Mouse (Mus musculus): ENCODE data around the gene Slc9c1.
"Not testable (repeated sequence)": the region's sequence is repeated elsewhere in the genome, so short reads cannot be mapped to it uniquely, and the experiment has no call there.

The Slc9c1 gene

DNA sequence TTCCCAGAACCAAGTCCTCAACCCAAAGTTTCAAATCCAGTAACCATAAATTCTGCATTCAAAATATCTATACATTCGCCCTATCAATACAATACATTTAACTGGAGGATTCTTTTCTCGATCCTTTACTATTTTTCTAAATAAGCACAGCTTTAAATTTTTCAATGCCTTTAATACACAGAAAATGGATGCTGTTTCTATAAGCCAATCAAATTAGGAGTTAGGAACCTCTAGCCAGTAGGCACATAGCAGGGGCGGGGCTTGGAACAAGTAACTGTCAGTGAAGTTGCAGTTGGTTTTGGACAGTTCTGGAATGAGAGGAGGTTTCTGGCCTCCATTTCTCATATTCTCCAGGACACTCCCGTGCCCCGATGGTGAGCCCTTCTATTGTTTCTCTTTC lies at the start of gene Slc9c1:
Gene Slc9c1 (plus strand): TSS at position 301 of the 400 bp plus-strand sequence.
- DNase-seq (ENCODE audit: low spot score in 2 of 2): no peak

DNA sequence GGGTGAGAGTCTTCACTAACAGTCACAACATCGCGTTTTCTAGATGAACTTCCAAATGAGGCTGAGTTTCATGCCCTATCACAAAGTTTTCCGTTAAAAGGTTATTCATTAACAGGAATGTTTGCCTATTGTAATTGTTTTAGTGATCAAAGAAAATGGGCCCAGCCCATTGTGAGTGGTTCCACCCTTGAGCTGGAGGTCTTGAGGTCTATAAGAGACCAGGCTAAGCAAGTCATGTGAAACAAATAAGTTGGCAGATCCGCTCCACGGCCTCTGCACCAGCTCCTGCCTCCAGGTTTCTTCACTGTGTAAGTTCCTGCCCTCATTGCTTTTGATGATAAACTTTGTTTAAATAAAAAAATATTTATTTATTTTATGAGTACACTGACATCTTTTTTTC lies 42.2 kb upstream of the Slc9c1 start, which contains the start of gene Gm609:
Gene Gm609 (minus strand): TSS at position 43 of the 400 bp plus-strand sequence.
- DNase-seq (ENCODE audit: low spot score in 2 of 2): no peak

GRCm38 (mm10) chr16:45495326-45495725 lies 39.8 kb upstream of the Slc9c1 start:
- DNase-seq (ENCODE audit: low spot score in 2 of 2): no peak

- DNase-seq (ENCODE audit: low spot score in 2 of 2): no peak
These were observed 9.6 kb upstream of the Slc9c1 start for GRCm38 (mm10) chr16:45525551-45525950.

- DNase-seq (ENCODE audit: low spot score in 2 of 2): no peak
These were observed 3.2 kb upstream of the Slc9c1 start, which contains the start of gene Gm17783 for GRCm38 (mm10) chr16:45531950-45532349. Gm17783 (minus strand) TSS chr16:45532050.

- not testable (repeated sequence) for DNase-seq (ENCODE audit: low spot score in 2 of 2)
These were observed 3.2 kb downstream of the Slc9c1 start for GRCm38 (mm10) chr16:45538342-45538741.

DNA sequence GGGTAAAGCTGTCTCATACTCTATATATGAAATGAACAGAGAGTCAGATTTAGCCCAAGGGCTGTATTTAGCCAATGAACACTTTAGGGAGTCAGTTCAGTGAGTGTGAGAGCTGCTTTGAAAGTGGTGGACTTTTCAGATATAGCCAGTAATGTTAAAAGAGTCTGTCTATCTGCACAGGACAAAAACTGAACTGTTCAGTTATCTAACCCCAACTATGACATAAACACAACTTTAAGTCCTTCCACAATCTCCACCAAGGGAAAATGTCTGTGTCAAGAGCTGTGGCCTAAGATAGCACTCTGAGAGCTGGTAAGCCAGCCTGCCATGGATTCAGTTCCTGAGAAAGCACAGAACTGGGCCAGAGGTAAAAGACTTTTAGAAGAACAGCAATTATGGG lies 7.0 kb downstream of the Slc9c1 start:
- no peak for DNase-seq (ENCODE audit: low spot score in 2 of 2)

DNA sequence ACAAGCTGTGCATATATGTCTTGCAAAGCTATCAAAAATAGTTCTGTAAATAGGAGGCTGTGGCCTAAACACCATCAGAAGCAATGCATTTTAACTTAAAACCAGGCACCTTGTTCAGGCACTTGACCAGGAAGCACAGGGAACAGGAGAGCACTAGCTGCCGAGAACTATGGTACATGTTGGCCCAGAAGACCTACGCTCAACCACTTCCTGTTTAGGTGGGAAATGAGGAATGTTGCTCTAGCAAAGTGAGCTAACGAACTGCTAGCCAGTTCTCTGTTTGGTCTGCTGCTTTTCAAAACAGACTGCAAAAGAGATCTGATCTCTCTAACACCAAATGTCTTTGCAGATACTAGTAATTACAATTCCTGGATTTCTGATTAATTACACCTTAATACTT lies 9.2 kb downstream of the Slc9c1 start:
- no peak for DNase-seq (ENCODE audit: low spot score in 2 of 2)

DNA sequence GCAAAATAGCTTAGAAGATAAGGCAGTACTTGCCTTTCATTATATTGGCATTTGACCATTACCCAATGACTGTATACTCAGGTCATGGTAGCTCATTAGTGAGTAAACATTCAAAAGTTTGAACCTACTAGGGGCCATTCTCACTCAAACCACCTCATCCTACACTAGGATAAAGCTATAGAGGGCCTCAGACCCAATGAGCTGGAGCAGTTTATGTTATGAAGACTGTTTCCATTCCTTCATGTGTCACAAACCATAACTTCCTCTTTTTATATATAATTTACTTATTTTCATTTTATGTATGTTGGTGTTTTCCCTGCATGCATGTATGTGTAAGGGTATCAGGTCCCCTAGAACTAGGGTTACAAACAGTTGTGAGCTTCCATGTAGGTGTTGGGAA lies 12.9 kb downstream of the Slc9c1 start:
- no peak for DNase-seq (ENCODE audit: low spot score in 2 of 2)

DNA sequence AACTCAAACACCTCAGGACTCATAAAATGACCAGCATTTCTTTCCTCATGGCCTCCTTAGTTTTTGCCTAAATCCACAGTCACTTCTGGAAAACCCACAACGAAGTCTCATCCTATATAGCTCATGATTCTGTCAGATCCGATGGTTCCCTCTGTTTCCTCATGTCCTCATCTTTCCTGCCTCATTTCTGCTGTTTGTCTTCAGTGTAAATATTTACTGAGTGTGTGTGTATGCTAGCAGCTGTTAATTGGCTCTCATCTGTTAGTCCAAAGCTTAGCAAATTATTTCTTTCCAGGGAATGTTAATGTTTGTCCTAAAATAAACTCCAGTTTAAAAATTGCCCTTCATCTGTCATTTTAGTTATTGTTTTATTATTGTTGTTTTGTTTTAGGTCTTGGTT lies 16.5 kb downstream of the Slc9c1 start:
- DNase-seq (ENCODE audit: low spot score in 2 of 2): no peak

DNA sequence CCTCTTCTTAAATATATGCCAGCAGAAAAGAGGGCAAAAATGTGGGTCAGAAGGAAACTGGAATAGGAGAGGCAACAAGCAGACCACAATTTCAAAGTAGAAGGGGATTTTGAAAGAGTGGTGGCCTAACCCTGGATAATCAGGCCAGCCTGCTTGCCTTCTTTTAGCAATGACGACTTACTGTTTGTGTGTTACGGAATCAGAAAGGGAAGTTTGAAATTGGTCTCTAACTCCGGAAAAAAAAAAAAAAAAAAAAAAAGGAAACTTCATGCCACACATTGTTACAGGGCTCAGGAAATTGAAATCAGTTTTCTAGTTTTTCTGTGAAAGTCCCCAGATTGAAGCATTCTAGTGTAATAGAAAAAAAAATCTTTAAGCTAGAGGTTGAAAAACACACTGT lies 26.6 kb downstream of the Slc9c1 start:
- DNase-seq (ENCODE audit: low spot score in 2 of 2): no peak

GRCm38 (mm10) chr16:45572307-45572706 lies 37.2 kb downstream of the Slc9c1 start:
- DNase-seq (ENCODE audit: low spot score in 2 of 2): no peak

DNA sequence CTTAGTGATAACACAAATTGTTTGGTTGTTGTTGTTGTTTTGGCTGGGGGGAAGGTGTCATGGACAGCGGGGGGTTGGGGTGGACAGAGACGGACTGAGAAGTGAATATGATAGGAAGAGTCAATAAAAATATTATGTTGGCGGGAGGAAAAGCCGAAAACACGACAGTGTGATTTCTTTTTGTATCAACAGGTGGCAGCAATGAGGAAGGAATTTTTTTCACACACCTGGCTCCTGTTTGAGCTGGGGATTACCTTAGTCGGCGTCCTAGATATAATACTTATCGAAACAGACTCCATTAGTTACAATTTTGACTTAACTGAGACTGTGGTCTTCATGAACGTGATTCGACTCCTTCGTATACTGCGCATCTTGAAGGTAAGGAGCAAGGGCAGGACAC lies 44.8 kb downstream of the Slc9c1 start:
- DNase-seq (ENCODE audit: low spot score in 2 of 2): no peak

DNA sequence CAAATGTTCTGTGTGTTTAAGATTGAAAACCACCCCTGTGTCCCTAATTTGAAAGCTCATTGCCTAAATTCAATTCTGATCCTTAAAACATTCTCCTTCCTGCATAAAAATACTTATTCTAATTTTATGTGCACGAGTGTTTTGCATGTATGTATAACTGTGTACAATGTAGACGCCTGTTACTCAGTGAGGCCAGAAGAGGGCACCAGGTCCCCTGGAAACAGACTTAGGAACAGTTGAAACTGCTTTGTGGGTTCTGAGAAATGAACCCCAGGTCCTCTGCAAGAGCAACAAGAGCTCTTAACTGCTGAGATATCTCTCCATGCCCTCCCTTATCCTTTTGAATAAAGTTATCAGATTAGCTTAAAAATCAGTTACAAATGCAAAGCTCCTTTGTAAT lies 47.4 kb downstream of the Slc9c1 start:
- peak in 1 of 2 experiments; percentile 45 for DNase-seq (ENCODE audit: low spot score in 2 of 2)

- DNase-seq (ENCODE audit: low spot score in 2 of 2): no peak
These were observed 58.5 kb downstream of the Slc9c1 start for GRCm38 (mm10) chr16:45593656-45594055.

GRCm38 (mm10) chr16:45595494-45595893 lies 60.4 kb downstream of the Slc9c1 start:
- no peak for DNase-seq (ENCODE audit: low spot score in 2 of 2)

GRCm38 (mm10) chr16:45608481-45608954 lies 73.4 kb downstream of the Slc9c1 start:
- DNase-seq (ENCODE audit: low spot score in 2 of 2): no peak

GRCm38 (mm10) chr16:45609300-45609699 lies 74.2 kb downstream of the Slc9c1 start:
- peak in 1 of 2 experiments; percentile 30 for DNase-seq (ENCODE audit: low spot score in 2 of 2)

DNA sequence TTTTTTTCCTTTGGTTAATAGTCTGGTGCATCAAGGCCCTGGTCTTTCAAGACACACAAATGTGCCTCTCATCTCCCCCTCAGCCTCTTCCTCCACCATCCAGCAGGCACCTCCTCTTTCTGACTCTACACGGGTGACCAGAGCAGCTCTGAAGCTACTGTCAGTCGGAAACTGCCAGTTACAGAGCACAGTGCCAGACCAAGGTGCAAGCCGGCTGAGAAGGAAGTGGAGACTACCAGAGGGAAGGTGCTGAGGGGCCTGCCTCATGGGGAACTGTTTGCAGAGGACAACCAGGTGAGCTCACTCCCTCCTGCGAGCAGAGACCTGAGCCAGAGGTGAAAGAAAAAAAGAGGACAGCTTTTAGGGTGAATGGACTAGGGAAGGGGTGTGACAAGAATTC lies 75.2 kb downstream of the Slc9c1 start, which contains the start of gene Gcsam:
Gene Gcsam (plus strand): TSS at position 114 of the 400 bp plus-strand sequence.
- DNase-seq (ENCODE audit: low spot score in 2 of 2): no peak

GRCm38 (mm10) chr16:45613247-45613646 lies 78.1 kb downstream of the Slc9c1 start:
- DNase-seq (ENCODE audit: low spot score in 2 of 2): no peak

- no peak for DNase-seq (ENCODE audit: low spot score in 2 of 2)
These were observed 80.8 kb downstream of the Slc9c1 start for GRCm38 (mm10) chr16:45615944-45616343.

DNA sequence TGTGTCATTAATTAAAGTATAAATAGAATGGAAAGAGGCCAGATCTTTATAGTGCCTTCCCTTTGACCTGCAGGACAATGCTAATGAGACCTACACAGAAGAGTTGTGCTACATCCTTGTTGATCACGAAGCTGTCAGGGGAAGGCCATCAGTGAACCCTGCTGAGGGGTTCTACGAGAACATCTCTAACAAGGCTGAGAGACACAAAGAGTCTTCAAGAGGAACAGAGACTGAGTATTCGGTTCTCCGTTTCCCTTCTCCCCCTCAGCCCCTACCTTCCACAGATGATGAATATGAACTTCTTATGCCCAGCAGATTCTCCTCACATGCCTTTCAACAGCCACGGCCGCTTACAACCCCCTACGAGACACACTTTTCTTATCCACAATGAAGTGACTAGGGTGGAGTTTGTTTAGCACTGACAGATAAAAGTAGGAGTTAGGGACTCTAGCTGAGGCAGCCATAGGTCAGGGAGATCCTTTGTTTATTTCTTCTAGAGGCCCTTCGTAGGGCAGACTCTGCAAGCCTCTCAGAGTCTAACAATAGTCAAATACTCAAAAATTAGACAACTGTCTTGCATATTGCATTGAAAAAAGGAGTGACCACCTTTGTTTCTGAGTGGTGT lies 84.8 kb downstream of the Slc9c1 start:
- no peak for DNase-seq (ENCODE audit: low spot score in 2 of 2)

DNA sequence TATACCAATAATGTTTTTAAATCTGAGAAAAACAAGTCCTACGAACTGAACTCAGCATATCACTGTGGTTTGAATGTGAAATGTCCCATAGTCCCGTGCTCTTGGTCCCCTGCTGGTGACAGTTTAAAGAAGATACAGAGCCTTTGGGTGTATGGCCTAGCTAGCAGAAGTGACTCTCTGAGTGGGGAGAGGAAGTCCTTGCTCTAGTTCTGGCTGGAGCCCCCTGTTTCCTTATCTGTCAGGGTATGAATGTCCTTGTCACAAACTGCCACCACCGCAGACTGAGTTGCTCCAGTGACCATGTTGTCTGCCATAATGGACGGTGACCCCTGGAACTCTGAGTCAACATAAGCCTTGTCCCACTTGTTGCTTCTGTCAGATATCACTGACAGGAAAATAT lies 88.1 kb downstream of the Slc9c1 start:
- no peak for DNase-seq (ENCODE audit: low spot score in 2 of 2)

DNA sequence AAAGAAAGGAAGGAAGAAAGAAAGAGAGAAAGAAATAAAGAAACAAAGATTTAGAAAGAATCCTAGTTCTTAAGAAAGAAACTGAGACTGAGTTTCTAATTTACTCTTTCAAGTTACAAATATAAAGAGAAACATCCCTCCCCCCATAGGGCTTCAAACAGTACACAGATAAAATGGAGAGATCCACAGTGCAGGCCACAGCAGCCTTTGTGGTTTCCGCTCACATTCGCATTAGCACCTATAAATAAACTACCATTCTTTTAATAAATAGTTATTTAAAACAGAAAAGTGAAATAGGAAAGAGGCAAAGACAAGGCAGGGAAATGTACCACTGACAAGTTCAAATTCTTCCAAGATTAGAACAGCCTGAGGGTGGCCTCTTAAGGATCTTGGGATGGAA lies 89.7 kb downstream of the Slc9c1 start:
- no peak for DNase-seq (ENCODE audit: low spot score in 2 of 2)

Measured in spleen, postnatal 10 days (tissue).